Mouse (Mus musculus) kidney, adult 2 months (tissue): Measurements from ENCODE around the gene Epm2a. TPM values are rescaled to one million over a fixed set of nuclear protein-coding genes. Genes with fewer than 3 reads are reported as not detected.

Experiments used
- DNase-seq: peaks from one replicate; pipeline ENCODE4 v3.0.0; 2021
- H3K27ac ChIP-seq: fragments of 200-500 bp; 2 replicates; pipeline ENCODE4 v1.5.1; 2012; ENCODE audit warnings: low read depth, low read length, control low read depth, inconsistent platforms; ENCODE audit not compliant: insufficient read depth
- H3K27me3 ChIP-seq: fragments of 200-500 bp; replicated peaks from 2 replicates; pipeline ENCODE4 v1.6.1; 2012; ENCODE audit warnings: mild to moderate bottlenecking, moderate library complexity, low read length, inconsistent platforms; ENCODE audit not compliant: control insufficient read depth, insufficient read depth
- H3K36me3 ChIP-seq: fragments of 200-500 bp; 2 replicates; pipeline ENCODE4 v1.6.1; 2012; ENCODE audit warnings: mild to moderate bottlenecking, moderate library complexity, low read length, inconsistent platforms; ENCODE audit not compliant: control insufficient read depth, insufficient read depth
- H3K4me1 ChIP-seq: fragments of 200-500 bp; 2 replicates; pipeline ENCODE4 v1.6.1; 2011; ENCODE audit warnings: low read length; ENCODE audit not compliant: control insufficient read depth, insufficient read depth
- H3K4me3 ChIP-seq: fragments of 200-500 bp; 2 replicates; pipeline ENCODE4 v1.5.1; 2011; ENCODE audit warnings: mild to moderate bottlenecking, low read depth, low read length, control low read depth; ENCODE audit not compliant: insufficient read depth
- CTCF ChIP-seq: fragments of 200-500 bp; conservative IDR thresholded peaks from 2 replicates; pipeline ENCODE4 v1.5.1; 2011; ENCODE audit warnings: low read depth, mild to moderate bottlenecking, control low read depth, low read length, moderate library complexity, mixed read lengths; ENCODE audit not compliant: insufficient read depth, insufficient read length
- POLR2A ChIP-seq: fragments of 200-500 bp; IDR thresholded peaks from one replicate; pipeline ENCODE4 v1.6.1; 2011; ENCODE audit warnings: low read depth, low read length, control low read depth
- WGBS: fragments of 180-500 bp; shearing (Covaris S2); methylation state at CpG from one replicate; pipeline ENCODE4 v1.1.7; 2018; 5-methylcytosine and 5-hydroxymethylcytosine counted together
- polyA plus RNA-seq: library from polyadenylated mRNA; depleted of rRNA; stranded (reverse); fragments of >200 nt; gene quantifications from 2 replicates; pipeline ENCODE4 v1.2.3, GENCODE M21; 2012

The Epm2a gene
- polyA plus RNA-seq, 1 experiment = 6.5 TPM

GRCm38 (mm10) chr10:11354609-11355008 is 11.4 kb downstream of the Epm2a start:
- no peak for DNase-seq
- 93% methylated on average over 8 of the region's 8 CpGs for WGBS
- Histone ChIP-seq H3K4me3 (no peak overlapping the region), H3K4me1 (no peaks in the 10 kb centered on the region), H3K27me3 (no peaks in the 10 kb centered on the region), H3K27ac (no peak overlapping the region), H3K36me3 (no peaks in the 10 kb centered on the region)
- TF ChIP-seq POLR2A (no peak), CTCF (no peak)

DNA sequence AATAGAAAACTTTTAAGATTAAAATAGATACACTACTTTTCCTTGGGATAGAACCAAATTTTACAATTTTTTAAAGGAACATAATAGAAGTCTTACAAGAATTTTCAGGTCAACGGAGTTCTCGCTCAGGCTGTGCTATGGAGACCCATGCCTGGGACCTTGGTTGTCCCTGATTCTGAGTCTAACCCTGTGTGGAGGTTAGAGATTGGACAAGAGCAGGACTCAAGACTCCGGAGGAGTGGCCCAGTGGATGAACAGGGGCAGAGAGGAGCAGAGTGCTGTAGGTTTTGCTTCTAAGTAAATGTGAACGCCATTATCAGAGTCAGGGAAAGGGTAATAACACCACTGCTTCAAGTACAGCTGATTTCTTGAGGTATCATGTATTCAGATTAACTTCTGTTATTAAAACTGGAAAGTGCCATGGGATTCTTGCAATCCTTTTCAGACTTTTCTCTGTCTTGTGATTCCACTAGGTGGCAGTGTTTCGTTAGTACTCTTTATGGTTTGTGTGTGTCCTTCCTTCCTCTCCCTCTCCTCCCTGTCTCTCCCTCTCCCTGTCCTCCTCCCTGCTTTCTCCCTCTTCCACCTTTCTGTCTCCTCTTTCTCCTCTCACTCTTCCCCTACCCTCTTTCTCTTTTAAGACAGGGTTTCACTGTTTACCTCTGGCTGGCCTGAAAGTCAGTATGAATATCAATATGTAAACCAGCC is 18.9 kb downstream of the Epm2a start:
- Histone ChIP-seq H3K36me3 (no peaks in the 10 kb centered on the region), H3K27ac (no peak overlapping the region), H3K27me3 (no peaks in the 10 kb centered on the region), H3K4me3 (no peak overlapping the region), H3K4me1 (no peaks in the 10 kb centered on the region)
- peak; percentile 42 for TF ChIP-seq CTCF
- no peak for TF ChIP-seq POLR2A
- WGBS = 67% methylated on average over 5 of the region's 5 CpGs
- DNase-seq = peak; percentile 60

GRCm38 (mm10) chr10:11362896-11363487 is 19.8 kb downstream of the Epm2a start:
- no peak overlapping the region for H3K27ac ChIP-seq
- WGBS = 52% methylated on average over 12 of the region's 12 CpGs
- no peaks in the 10 kb centered on the region for H3K4me1 ChIP-seq
- DNase-seq = no peak
- H3K27me3 ChIP-seq = no peaks in the 10 kb centered on the region
- H3K36me3 ChIP-seq = no peaks in the 10 kb centered on the region
- TF ChIP-seq CTCF = no peak
- TF ChIP-seq POLR2A = no peak
- no peak overlapping the region for H3K4me3 ChIP-seq

DNA sequence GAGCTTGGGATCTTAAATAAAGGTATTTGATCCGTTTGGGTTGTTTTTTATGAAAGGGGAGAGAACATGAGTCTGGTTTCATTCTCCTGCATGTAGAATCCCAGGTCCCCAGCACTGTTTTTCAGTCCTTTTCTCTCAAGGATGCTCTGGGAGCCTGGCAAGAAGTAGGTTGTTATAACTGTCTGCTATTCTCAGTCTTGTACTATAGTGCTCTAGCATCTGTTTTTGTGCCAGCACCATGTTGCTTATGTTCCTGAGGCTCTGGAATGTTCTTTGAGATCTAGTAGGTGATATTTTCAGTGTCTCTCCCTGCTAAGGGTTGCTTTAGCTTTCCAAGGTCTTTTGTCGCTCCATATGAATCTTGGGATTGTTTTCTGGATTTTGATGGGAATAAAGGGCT is 38.1 kb downstream of the Epm2a start:
- DNase-seq = no peak

DNA sequence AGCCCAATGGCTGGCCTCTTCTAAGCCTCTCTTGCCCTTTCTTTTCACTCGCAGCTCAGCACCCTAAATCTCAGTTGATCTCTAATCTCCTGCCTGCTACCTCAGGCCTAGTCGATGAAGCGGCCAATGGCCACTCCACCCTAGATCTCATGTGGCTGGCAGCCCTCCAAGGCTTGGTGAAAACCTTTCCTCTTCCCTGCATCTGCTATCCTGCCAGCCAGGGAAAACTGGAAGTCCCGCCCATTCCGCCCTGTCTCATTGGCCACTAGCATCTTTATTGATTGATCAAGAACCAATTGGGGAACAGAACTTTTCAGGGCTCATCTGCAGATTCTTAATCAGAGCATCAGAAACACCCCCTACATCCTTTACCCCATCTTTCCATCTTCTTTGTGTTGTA is 67.7 kb downstream of the Epm2a start:
- no peaks in the 10 kb centered on the region for H3K27me3 ChIP-seq
- DNase-seq = no peak
- TF ChIP-seq POLR2A (no peak), CTCF (no peak)
- no peaks in the 10 kb centered on the region for H3K4me1 ChIP-seq
- H3K4me3 ChIP-seq = no peak overlapping the region
- no peaks in the 10 kb centered on the region for H3K36me3 ChIP-seq
- WGBS = 87% methylated on average over 5 of the region's 5 CpGs
- no peak overlapping the region for H3K27ac ChIP-seq

More for the DNA sequence above, 38.1 kb downstream of the Epm2a start:
- Histone ChIP-seq H3K27me3 (no peaks in the 10 kb centered on the region), H3K4me1 (no peaks in the 10 kb centered on the region), H3K4me3 (no peak overlapping the region), H3K27ac (no peak overlapping the region), H3K36me3 (no peaks in the 10 kb centered on the region)
- TF ChIP-seq CTCF = no peak
- no peak for TF ChIP-seq POLR2A
- WGBS = 79% methylated on average over 2 of the region's 2 CpGs

- Histone ChIP-seq H3K4me1 (no peaks in the 10 kb centered on the region), H3K27me3 (no peaks in the 10 kb centered on the region), H3K36me3 (no peaks in the 10 kb centered on the region), H3K27ac (no peak overlapping the region), H3K4me3 (no peak overlapping the region)
- DNase-seq = no peak
- no peak for TF ChIP-seq POLR2A
- no peak for TF ChIP-seq CTCF
- 98% methylated on average over 3 of the region's 3 CpGs for WGBS
Observed at GRCm38 (mm10) chr10:11420071-11420470, 76.9 kb downstream of the Epm2a start.

GRCm38 (mm10) chr10:11429059-11429812 is 86.0 kb downstream of the Epm2a start:
- Histone ChIP-seq H3K27me3 (no peaks in the 10 kb centered on the region), H3K27ac (no peak overlapping the region), H3K4me3 (no peak overlapping the region), H3K36me3 (no peaks in the 10 kb centered on the region), H3K4me1 (no peaks in the 10 kb centered on the region)
- TF ChIP-seq CTCF (no peak), POLR2A (no peak)
- no peak for DNase-seq
- 87% methylated on average over 12 of the region's 12 CpGs for WGBS
